Mouse (Mus musculus): ENCODE measurements at regions not wholly inside any gene's neighbourhood (a gene's known extent, or its start where the extent isn't known, plus 50 kb on each side); places are given as distances from the start of the nearest gene placed in this dataset.

- DNase-seq, result no peak
Observed at GRCm38 (mm10) chr11:82668026-82668425, 96.1 kb downstream of the Cct6b start.

DNA sequence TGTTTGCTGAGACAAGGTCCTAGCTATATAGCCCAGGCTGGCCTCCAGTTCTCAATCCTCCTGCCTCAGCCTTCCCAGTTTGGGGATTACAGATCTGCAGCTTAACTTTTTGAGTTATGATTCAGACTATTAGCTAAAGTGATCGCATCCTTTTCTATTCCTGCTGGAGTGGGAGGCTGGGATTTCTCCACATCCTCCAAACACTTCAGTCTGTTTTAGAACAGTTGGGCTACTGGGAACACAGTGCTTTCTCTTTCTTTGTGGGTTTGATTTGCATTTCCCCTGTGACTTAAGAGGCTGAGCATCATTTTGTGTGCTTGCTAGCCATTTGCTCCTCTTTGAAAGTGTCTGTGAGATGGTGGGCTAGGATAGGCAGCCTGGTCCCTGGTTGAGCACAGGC, 100.0 kb downstream of the Cct6b start:
- no peak for DNase-seq

DNA sequence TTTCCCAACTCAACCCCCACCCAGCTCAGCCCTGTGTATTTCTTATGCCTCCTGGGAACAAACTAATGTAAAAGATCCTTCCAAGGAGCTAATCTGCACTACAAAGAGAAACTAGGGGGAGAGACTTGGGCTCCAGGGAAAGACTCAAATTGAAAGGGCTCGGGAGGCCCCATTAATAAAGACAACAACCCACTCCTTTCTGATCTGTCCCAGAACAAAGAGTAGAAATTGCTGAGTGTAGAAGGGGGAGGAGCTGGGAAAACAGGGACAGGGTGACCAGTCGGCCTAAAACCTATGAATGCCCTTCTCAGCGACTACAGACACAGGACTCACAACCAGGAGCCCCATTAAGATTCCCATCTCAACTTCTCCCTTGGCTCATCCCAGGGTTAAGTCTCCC, 102.0 kb downstream of the Cct6b start:
- no peak for DNase-seq

GRCm38 (mm10) chr11:82651751-82652150, 112.4 kb downstream of the Cct6b start:
- no peak for DNase-seq

DNA sequence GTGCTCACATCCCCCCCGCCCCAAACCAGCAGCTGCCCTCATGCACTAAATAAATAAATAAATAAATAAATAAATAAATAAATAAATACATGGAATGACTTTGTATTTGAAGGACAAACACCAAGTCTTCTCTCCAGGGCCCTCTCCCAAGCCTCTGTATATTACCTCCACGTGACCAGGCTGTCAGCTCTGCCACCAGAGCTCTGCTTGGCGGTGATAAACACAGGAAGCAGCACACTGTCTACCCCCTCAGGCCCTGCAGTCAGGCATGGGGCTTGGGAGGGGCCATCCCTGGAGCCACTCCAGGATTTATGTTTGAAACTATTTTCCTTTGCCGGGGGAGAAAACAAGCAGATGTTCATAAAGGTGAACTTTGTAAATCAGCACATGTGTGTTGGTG, 125.6 kb downstream of the Cct6b start:
- DNase-seq, result no peak

GRCm38 (mm10) chr11:82632191-82632590, 131.9 kb downstream of the Cct6b start:
- no peak for DNase-seq

GRCm38 (mm10) chr11:82631387-82631786, 132.7 kb downstream of the Cct6b start:
- DNase-seq, result no peak

GRCm38 (mm10) chr11:82626501-82627111, 137.5 kb downstream of the Cct6b start:
- no peak for DNase-seq

GRCm38 (mm10) chr11:82621061-82621460, 143.1 kb downstream of the Cct6b start:
- DNase-seq, result no peak

GRCm38 (mm10) chr11:82619418-82619817, 144.7 kb downstream of the Cct6b start:
- no peak for DNase-seq

DNA sequence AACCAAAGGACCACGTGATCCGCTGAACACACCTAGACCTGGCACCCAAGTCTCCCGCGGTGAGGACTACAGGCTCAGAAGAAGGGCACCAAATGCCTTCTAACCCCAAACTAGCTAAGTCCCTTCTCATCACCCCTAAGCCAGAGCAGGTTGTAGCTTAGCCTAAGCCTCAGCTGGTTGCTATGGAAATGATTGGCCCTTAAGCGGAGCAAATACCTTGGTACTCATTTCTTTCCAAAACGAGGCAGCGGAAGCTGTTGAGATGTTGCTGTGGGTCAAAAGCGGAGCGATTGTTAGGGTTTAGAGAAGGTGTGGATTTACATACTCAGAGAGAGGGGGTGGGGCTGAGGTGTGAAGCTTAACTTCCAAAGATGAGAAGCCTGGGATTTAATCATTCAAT, 145.7 kb downstream of the Cct6b start:
- no peak for DNase-seq

DNA sequence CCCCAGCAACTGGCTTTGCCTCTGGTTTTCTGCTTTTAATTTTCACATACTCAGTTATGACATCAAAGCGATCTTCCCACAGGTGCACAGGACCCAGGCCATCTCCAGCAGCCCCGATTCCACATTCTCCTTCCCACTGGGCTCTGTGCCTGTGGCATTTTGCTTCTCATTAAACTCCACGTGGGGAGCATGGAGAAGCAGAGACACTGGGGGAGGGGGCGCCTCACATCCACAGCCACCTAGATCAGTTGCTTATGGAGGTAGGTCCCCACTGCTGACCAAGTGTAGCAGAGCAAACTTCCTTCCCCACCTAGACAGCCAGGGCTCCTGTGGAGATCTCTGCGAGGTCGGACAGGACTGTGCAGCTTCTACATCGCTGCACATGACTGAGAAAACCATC, 147.3 kb downstream of the Cct6b start:
- no peak for DNase-seq

DNA sequence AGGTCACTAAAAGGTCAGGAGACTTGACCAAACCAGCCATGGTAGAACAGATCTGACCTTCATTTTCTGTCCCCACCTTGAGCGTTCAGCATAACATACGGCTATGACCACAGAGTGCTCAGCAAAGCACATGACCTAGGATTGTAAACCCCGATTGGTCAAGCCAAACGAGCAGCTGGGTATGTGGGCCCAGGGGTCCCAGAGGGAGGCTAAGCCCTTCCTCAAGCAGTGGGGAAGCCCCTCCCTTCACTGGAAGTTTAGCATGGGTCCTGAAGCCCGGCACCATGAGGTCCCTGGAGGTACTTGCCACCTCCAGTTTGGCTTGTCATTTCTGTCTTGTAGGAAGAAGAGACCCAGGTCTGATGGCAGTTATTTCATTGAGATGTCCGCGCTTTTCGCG, 149.8 kb downstream of the Cct6b start:
- no peak for DNase-seq

DNA sequence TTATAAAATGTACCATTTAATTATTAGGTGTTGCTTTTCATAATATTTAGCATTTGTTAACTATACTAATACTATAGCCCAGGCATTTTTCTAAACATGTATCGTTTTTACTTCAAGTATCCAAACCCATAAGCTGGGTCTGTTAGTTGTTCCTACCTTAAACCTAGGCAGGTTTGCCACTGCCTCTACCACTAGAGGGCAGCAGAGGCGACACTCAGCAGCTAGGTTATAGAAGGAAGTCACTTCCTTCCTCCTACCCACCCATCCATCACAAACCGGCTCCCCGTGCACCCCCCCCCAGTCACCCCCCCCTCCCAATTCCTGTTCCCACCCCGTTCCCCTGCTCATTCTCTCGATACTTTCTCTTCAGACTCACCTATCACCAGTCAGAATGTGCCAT, 150.6 kb downstream of the Cct6b start:
- peak; percentile 74 for DNase-seq

DNA sequence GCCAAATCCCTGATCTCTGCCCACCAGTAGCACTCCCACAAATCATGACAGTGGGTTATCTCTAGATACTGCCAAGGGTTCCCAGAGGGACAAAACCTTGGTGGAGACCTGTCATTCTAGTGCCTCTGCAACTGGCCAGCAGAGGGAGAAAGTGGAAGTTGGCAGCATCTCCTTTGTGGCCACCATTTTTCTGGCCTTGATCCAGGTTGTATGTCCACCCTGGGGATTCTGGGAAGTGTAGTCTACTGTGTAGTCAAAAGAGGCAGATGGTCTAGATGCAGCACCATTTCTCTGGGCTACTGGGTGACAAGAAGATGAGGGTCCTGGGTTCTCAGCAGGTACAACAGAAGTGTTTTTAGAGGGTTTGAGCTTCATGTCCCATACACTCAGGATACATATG, 152.1 kb downstream of the Cct6b start:
- DNase-seq, result no peak

GRCm38 (mm10) chr11:82608963-82609362, 155.2 kb downstream of the Cct6b start:
- no peak for DNase-seq

GRCm38 (mm10) chr11:82607661-82608060, 156.5 kb downstream of the Cct6b start:
- no peak for DNase-seq

DNA sequence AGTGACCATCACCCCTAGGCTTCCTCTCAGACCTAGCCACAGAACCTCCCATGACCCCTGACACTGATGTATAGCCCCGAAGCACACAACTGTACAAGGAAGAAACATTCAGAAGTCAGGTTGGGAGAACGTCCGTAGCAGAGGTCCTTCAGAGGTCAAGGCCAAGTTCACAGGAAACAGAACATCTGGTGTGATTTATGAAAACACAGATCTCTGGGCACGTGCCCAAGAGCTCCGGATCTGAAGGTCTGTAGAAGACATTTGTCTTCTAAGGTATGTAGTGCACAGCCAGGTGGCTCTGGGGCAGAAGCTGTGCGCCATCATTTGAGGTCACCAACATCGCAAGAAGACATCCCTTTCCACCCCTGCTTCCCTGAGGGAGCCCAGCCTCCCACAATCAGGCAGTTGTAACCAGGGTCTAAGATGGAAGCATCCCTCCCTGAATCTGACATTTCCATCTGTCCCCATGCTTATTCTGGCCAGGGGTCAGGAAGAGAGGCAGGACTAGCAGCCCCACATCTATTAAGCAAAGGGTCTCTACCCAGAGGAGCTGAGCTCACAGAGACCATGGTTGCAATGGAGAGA, 159.8 kb downstream of the Cct6b start:
- DNase-seq, result no peak

DNA sequence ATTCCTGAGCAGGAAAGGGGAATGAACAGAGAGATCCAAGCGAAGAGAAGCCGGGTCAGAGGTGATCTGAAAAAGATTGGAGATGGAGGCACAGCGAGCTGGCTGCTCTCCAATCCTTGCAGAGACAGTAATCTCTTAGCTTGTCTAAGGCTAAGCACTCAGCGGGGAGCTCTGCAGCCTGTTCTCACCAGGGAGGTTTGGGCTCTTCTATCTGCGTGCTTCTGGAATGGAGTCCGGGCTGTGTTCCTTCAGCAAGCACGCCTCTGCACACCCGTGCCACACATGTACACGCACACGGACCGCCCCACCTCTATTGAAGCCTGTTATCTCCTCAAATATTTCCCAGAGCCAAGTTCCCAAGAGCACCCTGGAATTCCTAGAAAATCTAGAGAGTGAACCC, 161.3 kb downstream of the Cct6b start:
- DNase-seq, result peak; percentile 22

- DNase-seq, result no peak
Observed at GRCm38 (mm10) chr11:82602250-82602649, 161.9 kb downstream of the Cct6b start.

GRCm38 (mm10) chr11:82600151-82600550, 164.0 kb downstream of the Cct6b start:
- no peak for DNase-seq

GRCm38 (mm10) chr11:82597757-82598156, 166.4 kb downstream of the Cct6b start:
- no peak for DNase-seq

DNA sequence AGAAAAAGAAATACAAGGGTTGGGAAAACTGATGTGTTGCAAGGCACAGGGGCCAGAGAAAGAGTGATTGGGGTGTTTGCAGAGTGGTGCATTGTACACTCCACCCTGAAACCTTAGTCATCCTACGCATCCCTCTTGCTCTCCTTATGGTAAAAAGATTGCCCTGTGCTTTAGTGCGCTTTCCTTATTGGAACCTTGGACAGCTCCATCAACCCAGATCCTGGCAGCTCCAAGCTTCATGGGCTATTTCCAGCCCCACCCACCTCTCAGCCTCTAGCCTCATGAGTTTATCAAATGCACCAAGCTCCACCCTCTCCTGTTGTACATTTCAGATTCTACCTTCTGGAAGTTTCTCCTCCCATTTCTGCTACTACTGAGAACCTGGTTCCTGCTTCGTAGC, 167.3 kb downstream of the Cct6b start:
- no peak for DNase-seq

DNA sequence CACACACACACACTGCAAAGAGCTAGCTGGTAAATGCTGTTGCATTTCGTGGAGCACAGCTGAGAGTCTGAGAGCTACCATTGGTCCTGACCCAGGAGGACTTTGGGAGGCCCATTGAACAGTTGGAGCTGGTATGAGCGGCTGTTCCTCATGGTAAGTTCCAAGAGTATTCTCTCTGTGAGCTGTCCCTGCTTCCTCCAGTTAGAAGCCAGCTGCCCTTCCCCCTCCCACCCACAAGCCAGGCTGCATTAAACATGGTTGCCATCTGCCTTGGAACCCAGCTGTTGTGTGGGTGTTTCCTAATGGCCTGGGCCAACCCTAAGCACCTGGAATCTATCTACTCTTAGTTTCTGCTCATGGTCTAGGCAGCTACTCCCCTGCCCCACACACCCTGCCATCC, 174.4 kb downstream of the Cct6b start:
- DNase-seq, result no peak

DNA sequence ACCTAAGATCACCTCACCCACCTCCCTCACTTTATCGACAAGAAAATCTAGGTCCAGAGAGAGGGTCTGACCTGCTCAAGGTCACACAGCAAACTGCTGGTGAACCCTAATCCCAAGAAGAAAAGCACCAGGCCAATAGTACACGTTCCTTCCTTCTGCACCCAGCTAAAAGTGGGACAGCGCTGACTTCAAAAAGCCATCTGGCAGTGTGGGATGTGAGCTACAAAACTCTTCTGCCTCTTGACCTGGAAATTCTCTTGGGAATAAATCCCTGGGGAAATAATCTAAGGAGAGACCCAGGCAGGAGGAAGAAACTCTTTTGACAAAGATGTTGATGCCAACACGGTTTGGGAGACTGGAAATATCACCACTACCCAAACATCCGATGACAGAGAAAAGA, 175.4 kb downstream of the Cct6b start:
- no peak for DNase-seq

Data from right cerebral cortex, postnatal 4 days (tissue).